Mouse (Mus musculus) midbrain, postnatal 0 days (tissue): ENCODE data around the gene Lipa. TPM values are rescaled to one million over a fixed set of nuclear protein-coding genes. Genes with fewer than 3 reads are reported as not detected.

Experiments used
- ATAC-seq: fragments of 200-750 bp; cut with Nextera tagmentation; 2 replicates; pipeline ENCODE4 v1.8.0; 2017; ENCODE audit warnings: moderate number of reproducible peaks, mild to moderate bottlenecking, moderate TSS enrichment, moderate library complexity; ENCODE audit not compliant: low FRiP score
- DNase-seq: peaks from one replicate; pipeline ENCODE4 v3.0.0-alpha.2; 2015; ENCODE audit warnings: low spot score
- H3K27ac ChIP-seq: fragments of 300-500 bp; sonication (generic); 2 replicates; pipeline ENCODE4 v1.5.1; 2014; ENCODE audit warnings: low read depth, mild to moderate bottlenecking, low read length, mixed read lengths
- H3K27me3 ChIP-seq: fragments of 300-500 bp; sonication (generic); 2 replicates; pipeline ENCODE4 v1.6.1; 2014; ENCODE audit warnings: low read length, control low read depth, mixed read lengths; ENCODE audit not compliant: insufficient read depth
- H3K36me3 ChIP-seq: fragments of 300-500 bp; sonication (generic); 2 replicates; pipeline ENCODE4 v1.6.1; 2014; ENCODE audit warnings: low read length, control low read depth, mixed read lengths; ENCODE audit not compliant: insufficient read depth
- H3K4me1 ChIP-seq: fragments of 300-500 bp; sonication (generic); 2 replicates; pipeline ENCODE4 v1.6.1; 2014; ENCODE audit warnings: mild to moderate bottlenecking, control low read depth, antibody characterized with exemption, low read length, mixed read lengths; ENCODE audit not compliant: insufficient read depth
- H3K4me2 ChIP-seq: fragments of 300-500 bp; sonication (generic); 2 replicates; pipeline ENCODE4 v1.6.1; 2014; ENCODE audit warnings: low read depth, mild to moderate bottlenecking, low read length, mixed read lengths; ENCODE audit not compliant: poor library complexity, severe bottlenecking
- H3K4me3 ChIP-seq: fragments of 300-500 bp; sonication (generic); 2 replicates; pipeline ENCODE4 v1.5.1; 2014; ENCODE audit warnings: low read depth, mild to moderate bottlenecking, low read length, moderate library complexity
- H3K9ac ChIP-seq: fragments of 300-500 bp; sonication (generic); replicated peaks from 2 replicates; pipeline ENCODE4 v1.6.1; 2014; ENCODE audit warnings: mild to moderate bottlenecking, low read length, moderate library complexity, mixed read lengths; ENCODE audit not compliant: poor library complexity, severe bottlenecking
- H3K9me3 ChIP-seq: fragments of 300-500 bp; sonication (generic); 2 replicates; pipeline ENCODE4 v1.6.1; 2016; ENCODE audit warnings: low read length, control low read depth
- CTCF ChIP-seq: IDR thresholded peaks from 2 replicates; pipeline ENCODE4 v1.5.1; 2016; ENCODE audit warnings: antibody characterized with exemption, mild to moderate bottlenecking
- WGBS: fragments of 180-500 bp; shearing (Covaris S2); extraction: QIAGEN DNeasy Blood & Tissue Kit; methylation state at CpG from one replicate; pipeline ENCODE4 v1.1.7; 2014; 5-methylcytosine and 5-hydroxymethylcytosine counted together
- polyA plus RNA-seq: library from polyadenylated mRNA; unstranded; fragments of >200 nt; fragmentation: Nextera tagmentation; extraction: Ambion mirVana; gene quantifications from 2 replicates; pipeline ENCODE4 v1.2.1, GENCODE M21; 2015
- total RNA-seq: library from RNA; depleted of rRNA; stranded (reverse); fragments of >200 nt; gene quantifications from 2 replicates; pipeline ENCODE4 v1.2.3, GENCODE M21; 2014

The Lipa gene
- total and polyA plus RNA-seq, 2 experiments from 2014 or later: 19.0 to 24.5 TPM

GRCm38 (mm10) chr19:34471703-34472102 is 55.6 kb downstream of the Lipa start:
- DNase-seq: no peak
- Histone ChIP-seq H3K4me2 (no peak overlapping the region), H3K9me3 (no peaks in the 10 kb centered on the region), H3K27me3 (peaks cover 8% of the 10 kb centered on the region; the same call in 1 of the 2 replicates), H3K27ac (no peak overlapping the region), H3K4me1 (0 out of 2 replicates have a peak, but pooled peaks cover 6% of the 10 kb centered on the region), H3K36me3 (no peaks in the 10 kb centered on the region), H3K4me3 (no peak overlapping the region), H3K9ac (no peak overlapping the region)
- whole genome bisulfite sequencing: 82% methylated on average over 2 of the region's 2 CpGs
- TF ChIP-seq CTCF: no peak
- ATAC-seq: no peak

GRCm38 (mm10) chr19:34468794-34469193 is 58.5 kb downstream of the Lipa start:
- TF ChIP-seq CTCF: no peak
- Histone ChIP-seq H3K27ac (no peak overlapping the region), H3K9me3 (no peaks in the 10 kb centered on the region), H3K4me2 (no peak overlapping the region), H3K4me1 (no peaks in the 10 kb centered on the region), H3K36me3 (no peaks in the 10 kb centered on the region), H3K9ac (no peak overlapping the region), H3K27me3 (0 out of 2 replicates have a peak, but pooled peaks cover 3% of the 10 kb centered on the region), H3K4me3 (no peak overlapping the region)
- ATAC-seq (no peak), DNase-seq (no peak)
- WGBS: 62% methylated on average over 3 of the region's 3 CpGs

GRCm38 (mm10) chr19:34468216-34468615 is 59.1 kb downstream of the Lipa start:
- H3K4me2 ChIP-seq: no peak overlapping the region
- 0 out of 2 replicates have a peak, but pooled peaks cover 3% of the 10 kb centered on the region for H3K27me3 ChIP-seq
- no peak overlapping the region for H3K4me3 ChIP-seq
- WGBS: 56% methylated on average over 6 of the region's 6 CpGs
- TF ChIP-seq CTCF: no peak
- H3K27ac ChIP-seq: no peak overlapping the region
- ATAC-seq (no peak), DNase-seq (no peak)
- no peaks in the 10 kb centered on the region for H3K4me1 ChIP-seq
- no peaks in the 10 kb centered on the region for H3K9me3 ChIP-seq
- no peak overlapping the region for H3K9ac ChIP-seq
- H3K36me3 ChIP-seq: no peaks in the 10 kb centered on the region

DNA sequence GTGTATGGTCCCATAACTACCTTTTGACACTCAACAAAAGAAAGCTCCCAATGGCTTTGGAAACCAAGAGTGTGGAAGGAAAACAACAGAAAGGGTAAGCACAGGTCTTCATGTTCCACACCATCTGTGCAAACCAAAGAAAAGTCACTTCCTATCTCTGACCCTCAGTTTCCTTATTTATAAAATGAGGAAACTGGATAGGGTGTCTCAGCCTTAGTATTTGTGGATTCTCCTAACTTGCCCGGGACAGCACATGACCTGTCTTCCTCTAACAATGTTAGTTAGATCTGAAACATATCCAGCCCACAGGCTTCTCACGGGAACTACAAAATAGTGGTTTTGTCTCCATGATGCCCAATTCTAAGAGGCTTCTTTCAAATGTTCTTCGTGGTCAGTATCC is 62.8 kb downstream of the Lipa start:
- DNase-seq: no peak
- TF ChIP-seq CTCF: no peak
- Histone ChIP-seq H3K36me3 (no peaks in the 10 kb centered on the region), H3K4me1 (no peaks in the 10 kb centered on the region), H3K4me2 (no peak overlapping the region), H3K9me3 (no peaks in the 10 kb centered on the region), H3K27me3 (no peaks in the 10 kb centered on the region), H3K27ac (no peak overlapping the region), H3K4me3 (no peak overlapping the region), H3K9ac (no peak overlapping the region)
- 78% methylated on average over 3 of the region's 3 CpGs for WGBS
- no peak for ATAC-seq

DNA sequence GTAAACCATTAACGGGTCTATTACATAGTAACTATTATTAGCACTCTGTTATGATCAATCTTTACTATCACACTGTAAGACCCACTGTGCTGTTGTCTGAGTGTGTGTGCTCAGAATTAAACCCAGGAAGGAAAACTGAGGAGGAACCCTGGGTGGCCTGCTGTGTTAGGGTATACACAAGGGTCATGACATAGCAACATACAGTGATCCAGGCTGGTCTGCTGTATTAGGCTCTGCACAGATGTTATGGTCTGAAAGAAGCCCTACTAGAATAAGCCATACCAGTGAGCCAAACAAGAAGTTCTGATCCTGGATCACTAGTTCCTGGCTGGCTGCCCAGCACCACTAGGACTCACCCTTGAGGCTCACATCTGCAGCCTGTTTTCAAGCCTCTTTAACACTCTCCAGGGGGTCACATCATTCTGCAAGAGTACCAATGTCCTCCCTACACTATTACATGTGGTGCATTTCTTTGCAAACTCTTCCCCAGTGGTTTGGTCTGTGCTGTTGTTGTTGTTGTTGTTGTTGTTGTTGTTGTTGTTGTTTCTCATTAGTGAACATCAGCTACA is 65.7 kb downstream of the Lipa start:
- H3K4me3 ChIP-seq: no peak overlapping the region
- WGBS: 86% methylated on average over 1 of the region's 1 CpGs
- DNase-seq: no peak
- no peaks in the 10 kb centered on the region for H3K4me1 ChIP-seq
- H3K9me3 ChIP-seq: no peaks in the 10 kb centered on the region
- H3K27ac ChIP-seq: no peak overlapping the region
- H3K4me2 ChIP-seq: no peak overlapping the region
- no peak for TF ChIP-seq CTCF
- ATAC-seq: no peak
- no peak overlapping the region for H3K9ac ChIP-seq
- H3K27me3 ChIP-seq: no peaks in the 10 kb centered on the region
- no peaks in the 10 kb centered on the region for H3K36me3 ChIP-seq

- Histone ChIP-seq H3K4me1 (no peaks in the 10 kb centered on the region), H3K27me3 (no peaks in the 10 kb centered on the region), H3K9me3 (no peaks in the 10 kb centered on the region), H3K9ac (no peak overlapping the region), H3K4me3 (no peak overlapping the region), H3K27ac (no peak overlapping the region), H3K36me3 (no peaks in the 10 kb centered on the region), H3K4me2 (no peak overlapping the region)
- WGBS: 86% methylated on average over 1 of the region's 1 CpGs
- no peak for DNase-seq
- TF ChIP-seq CTCF: no peak
- no peak for ATAC-seq
Observed at GRCm38 (mm10) chr19:34450784-34451370, 76.4 kb downstream of the Lipa start.
